Comparison of ENCODE assay signal across 8 mouse cellular contexts in genomic region chr11:116412028-116412827, GRCm38 (mm10). TPM values are rescaled to one million over a fixed set of nuclear protein-coding genes. Genes with fewer than 3 reads are reported as not detected.
DNase-seq lines count a peak whose midpoint lies in the region; ATAC-seq and TF ChIP-seq lines count a peak whose summit lies in the region.

No protein-coding gene starts in this region.

- TF ChIP-seq CTCF in E14TG2a.4 (conservative IDR thresholded peaks at IDR 0.05; ENCODE audit: low read length) = no peak

- H3K27ac ChIP-seq in heart, embryonic 10.5 days = peak overlapping the region; percentile 92
- H3K27ac ChIP-seq in hindbrain, embryonic 12.5 days = peak overlapping the region; percentile 93

- peak overlapping the region; percentile 97 for H3K9ac ChIP-seq in hindbrain, embryonic 12.5 days

- peak overlapping the region; percentile 96 for H3K4me2 ChIP-seq in hindbrain, embryonic 12.5 days (replicated peaks)

- no peaks in the 10 kb centered on the region for H3K36me3 ChIP-seq in heart, embryonic 10.5 days
- no peaks in the 10 kb centered on the region for H3K36me3 ChIP-seq in E14TG2a.4 (ENCODE audit: insufficient read depth, low read length)
- no peaks in the 10 kb centered on the region for H3K36me3 ChIP-seq in hindbrain, embryonic 12.5 days
- H3K36me3 ChIP-seq in splenic B cell, adult 2 months (ENCODE audit: control insufficient read depth, insufficient read depth, low read length, poor library complexity, severe bottlenecking) = no peaks in the 10 kb centered on the region

- H3K4me3 ChIP-seq in heart, embryonic 10.5 days = peak overlapping the region; percentile 86
- H3K4me3 ChIP-seq in E14TG2a.4 (replicated peaks; ENCODE audit: low read length) = peak overlapping the region; percentile 83
- peak overlapping the region; percentile 85 for H3K4me3 ChIP-seq in hindbrain, embryonic 12.5 days

- H3K4me1 ChIP-seq in heart, embryonic 10.5 days = peaks cover 24% of the 10 kb centered on the region
- peaks cover 22% of the 10 kb centered on the region for H3K4me1 ChIP-seq in E14TG2a.4 (replicated peaks; ENCODE audit: low read depth, low read length)
- peaks cover 24% of the 10 kb centered on the region for H3K4me1 ChIP-seq in hindbrain, embryonic 12.5 days

- peaks cover 14% of the 10 kb centered on the region for H3K27me3 ChIP-seq in heart, embryonic 10.5 days (ENCODE audit: insufficient read depth, poor library complexity, severe bottlenecking)
- peaks cover 21% of the 10 kb centered on the region for H3K27me3 ChIP-seq in E14TG2a.4 (ENCODE audit: insufficient read depth, low read length)
- H3K27me3 ChIP-seq in hindbrain, embryonic 12.5 days = no peaks in the 10 kb centered on the region
- H3K27me3 ChIP-seq in splenic B cell, adult 2 months (ENCODE audit: control insufficient read depth, insufficient read depth, low read length, poor library complexity, severe bottlenecking) = no peaks in the 10 kb centered on the region; the same call in 1 of the 2 replicates

- no peak for DNase-seq in heart, embryonic 10.5 days (ENCODE audit: low spot score)
- DNase-seq in heart, adult 8-10 months (ENCODE audit: low spot score) = no peak
- DNase-seq in embryo, embryonic 9.5 days (ENCODE audit: extremely low spot score) = peak; percentile 47
- DNase-seq in splenic B cell, adult 2 months (ENCODE audit: low read depth, low spot score) = peak; percentile 50
- DNase-seq in frontal cortex, postnatal 14 days (ENCODE audit: low spot score in 2 of 2) = no peak

- ATAC-seq in hindbrain, embryonic 12.5 days (ENCODE audit: low FRiP score) = peak; percentile 36
- peak; percentile 31 for ATAC-seq in megakaryocyte, adult 5-6 weeks (ENCODE audit: poor library complexity, severe bottlenecking)

- no peaks in the 10 kb centered on the region for H3K9me3 ChIP-seq in heart, embryonic 10.5 days
- no peaks in the 10 kb centered on the region for H3K9me3 ChIP-seq in E14TG2a.4 (ENCODE audit: low read length)
- no peaks in the 10 kb centered on the region for H3K9me3 ChIP-seq in hindbrain, embryonic 12.5 days (replicated peaks)

- WGBS in heart, embryonic 10.5 days = 1% methylated on average over 73 of the region's 76 CpGs
- WGBS in hindbrain, embryonic 12.5 days = under 1% methylated on average over 66 of the region's 76 CpGs

RNA-seq across cellular contexts. Expression of gene Rnf157, which starts 0.6 kb away (rescaled TPM):
- polyA plus RNA-seq in heart, embryonic 10.5 days (2016; fragmentation: Nextera tagmentation; extraction: Ambion mirVana) = 7.3 and 8.5 TPM in 2 replicates
- total RNA-seq in heart, adult 8-10 months (2022) = 10 to 100 TPM in 2 of 4 experiments, 1 to 10 TPM in 2; 7.5 to 12.5 (median 9.4) TPM
- 44.8 and 47.2 TPM in 2 replicates for polyA plus RNA-seq in hindbrain, embryonic 12.5 days (2016; fragmentation: Nextera tagmentation; extraction: Ambion mirVana)
- total RNA-seq in megakaryocyte, adult 5-6 weeks (2015) = 6.2 and 7.0 TPM in 2 replicates
- 5.7 and 7.1 TPM in 2 replicates for total RNA-seq in megakaryocyte, adult 5-6 weeks (2017)

RNA-seq across cellular contexts. Expression of gene Ubald2, which starts 21.7 kb away (rescaled TPM):
- 36.1 and 40.5 TPM in 2 replicates for polyA plus RNA-seq in heart, embryonic 10.5 days (2016; fragmentation: Nextera tagmentation; extraction: Ambion mirVana)
- total RNA-seq in heart, adult 8-10 months (2022) = 10 to 100 TPM; 28.2 to 36.0 (median 32.7) TPM
- polyA plus RNA-seq in hindbrain, embryonic 12.5 days (2016; fragmentation: Nextera tagmentation; extraction: Ambion mirVana) = 46.6 and 50.6 TPM in 2 replicates
- total RNA-seq in megakaryocyte, adult 5-6 weeks (2015) = 94.1 and 112 TPM in 2 replicates
- 58.4 and 64.0 TPM in 2 replicates for total RNA-seq in megakaryocyte, adult 5-6 weeks (2017)

RNA-seq across cellular contexts. Expression of gene Qrich2, which starts 53.8 kb away (rescaled TPM):
- polyA plus RNA-seq in heart, embryonic 10.5 days (2016; fragmentation: Nextera tagmentation; extraction: Ambion mirVana) = 0.30 TPM in 1 of 2 replicates, not detected in the other
- total RNA-seq in heart, adult 8-10 months (2022) = under 1 TPM in 1 of 4 experiments, not detected in 3; 0.03 TPM
- 0.18 and 0.39 TPM in 2 replicates for polyA plus RNA-seq in hindbrain, embryonic 12.5 days (2016; fragmentation: Nextera tagmentation; extraction: Ambion mirVana)
- not detected in 2 replicates for total RNA-seq in megakaryocyte, adult 5-6 weeks (2015)
- 0.18 and 0.65 TPM in 2 replicates for total RNA-seq in megakaryocyte, adult 5-6 weeks (2017)

Comparison
In these comparisons a context has a peak if more than half of its experiments do, and no peak if none do; other contexts are left out.
1. DNase-seq: peak in embryo, embryonic 9.5 days (single experiment) and splenic B cell, adult 2 months (single experiment); none in heart, embryonic 10.5 days (single experiment), heart, adult 8-10 months (single experiment) and frontal cortex, postnatal 14 days (0 of 2).
2. Peak in every context shown above with its lines, with median percentiles within 50 percentile points of each other: H3K4me3 ChIP-seq.